Mouse (Mus musculus) limb, embryonic 11.5 days (tissue): ENCODE measurements around the gene Tm7sf3. TPM values are rescaled to one million over a fixed set of nuclear protein-coding genes. Genes with fewer than 3 reads are reported as not detected.
A peak's percentile ranks its signal among the peaks of the same experiment; 100 is the strongest.

Experiments used
- ATAC-seq: fragments of 200-750 bp; cut with Nextera tagmentation; 2 replicates; pipeline ENCODE4 v1.8.0; 2017; ENCODE audit warnings: low read depth; ENCODE audit not compliant: insufficient number of reproducible peaks, low FRiP score, low TSS enrichment
- DNase-seq: peaks from one replicate; pipeline ENCODE4 v3.0.0-alpha.2; 2015; ENCODE audit warnings: low spot score
- H3K27ac ChIP-seq: fragments of 300-500 bp; sonication (generic); replicated peaks from 2 replicates; pipeline ENCODE4 v1.5.1; 2014; ENCODE audit warnings: low read depth, mild to moderate bottlenecking, low read length
- H3K27me3 ChIP-seq: fragments of 300-500 bp; sonication (generic); 2 replicates; pipeline ENCODE4 v1.6.1; 2014; ENCODE audit warnings: mild to moderate bottlenecking, low read length, mixed read lengths; ENCODE audit not compliant: control insufficient read depth, insufficient read depth
- H3K36me3 ChIP-seq: fragments of 300-500 bp; sonication (generic); 2 replicates; pipeline ENCODE4 v1.6.1; 2014; ENCODE audit warnings: mild to moderate bottlenecking, low read length, moderate library complexity, mixed read lengths; ENCODE audit not compliant: control insufficient read depth, insufficient read depth
- H3K4me1 ChIP-seq: fragments of 300-500 bp; sonication (generic); 2 replicates; pipeline ENCODE4 v1.6.1; 2014; ENCODE audit warnings: low read length, mixed read lengths; ENCODE audit not compliant: control insufficient read depth, insufficient read depth
- H3K4me2 ChIP-seq: fragments of 300-500 bp; sonication (generic); 2 replicates; pipeline ENCODE4 v1.6.1; 2014; ENCODE audit warnings: low read depth, mild to moderate bottlenecking, moderate library complexity; ENCODE audit not compliant: severe bottlenecking
- H3K4me3 ChIP-seq: fragments of 300-500 bp; sonication (generic); 2 replicates; pipeline ENCODE4 v1.5.1; 2014; ENCODE audit warnings: low read depth, low read length
- H3K9ac ChIP-seq: fragments of 300-500 bp; sonication (generic); 2 replicates; pipeline ENCODE4 v1.6.1; 2014; ENCODE audit warnings: mild to moderate bottlenecking, low read length
- H3K9me3 ChIP-seq: fragments of 300-500 bp; sonication (generic); 2 replicates; pipeline ENCODE4 v1.6.1; 2016; ENCODE audit warnings: low read length; ENCODE audit not compliant: control insufficient read depth
- WGBS: fragments of 180-500 bp; shearing (Covaris S2); extraction: QIAGEN DNeasy Blood & Tissue Kit; methylation state at CpG from one replicate; pipeline ENCODE4 v1.1.7; 2014; 5-methylcytosine and 5-hydroxymethylcytosine counted together
- polyA plus RNA-seq: library from polyadenylated mRNA; unstranded; fragments of >200 nt; fragmentation: Nextera tagmentation; extraction: Ambion mirVana; gene quantifications from 2 replicates; pipeline ENCODE4 v1.2.1, GENCODE M21; 2014

The Tm7sf3 gene
- polyA plus RNA-seq, 1 experiment from 2014 or later, result 27.6 TPM

DNA sequence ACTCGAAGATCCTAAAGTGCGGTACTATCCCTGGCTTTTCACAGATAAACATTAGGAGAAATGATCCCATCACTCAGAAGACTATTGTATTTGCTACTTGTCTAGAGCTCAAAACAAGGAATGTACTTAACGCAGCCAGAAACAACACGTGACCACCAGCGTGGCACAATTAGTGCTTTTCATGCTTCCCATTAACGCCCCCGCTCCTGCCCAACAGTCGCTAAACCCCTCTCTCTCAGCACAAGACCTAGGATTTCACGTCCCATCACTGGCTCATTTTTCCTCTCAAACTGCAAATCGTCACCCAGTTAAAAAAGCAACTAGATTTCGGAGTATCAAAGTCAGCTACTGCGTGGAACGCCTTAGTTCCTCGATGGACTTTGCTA is 9.0 kb downstream of the Tm7sf3 start:
- Histone ChIP-seq H3K9me3 (no peaks in the 10 kb centered on the region), H3K9ac (peak overlapping the region; percentile 88), H3K27me3 (no peaks in the 10 kb centered on the region), H3K4me1 (peaks cover 8% of the 10 kb centered on the region; the same call in 1 of the 2 replicates), H3K4me2 (peak overlapping the region; percentile 55), H3K4me3 (peak overlapping the region; percentile 61), H3K27ac (0 out of 2 replicates have a peak overlapping the region, but pooled peaks have one; percentile 75), H3K36me3 (no peaks in the 10 kb centered on the region)
- DNase-seq (no peak), ATAC-seq (no peak)
- 13% methylated on average over 14 of the region's 14 CpGs for WGBS

DNA sequence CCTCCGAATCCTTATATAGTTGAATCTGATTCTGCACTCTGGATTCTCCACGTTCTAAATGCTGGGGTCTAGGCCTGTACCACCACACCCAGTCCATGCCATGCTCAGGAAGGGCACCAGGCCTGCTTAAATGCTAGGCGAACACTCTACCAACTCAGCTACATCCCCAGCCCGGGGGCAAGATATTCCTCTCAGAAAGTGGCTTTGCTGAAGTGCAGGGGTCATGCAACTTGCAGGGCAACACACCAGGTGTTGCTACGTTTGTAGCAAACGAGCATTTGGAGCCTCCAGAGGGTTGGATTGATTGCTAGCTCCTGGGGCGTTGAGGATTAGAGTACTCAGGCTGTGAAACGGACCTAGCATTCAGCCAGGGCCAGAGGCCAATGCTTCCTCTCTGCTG is 9.5 kb downstream of the Tm7sf3 start:
- H3K36me3 ChIP-seq, result no peaks in the 10 kb centered on the region
- DNase-seq, result peak; percentile 28
- H3K4me2 ChIP-seq, result peak overlapping the region; percentile 55; the same call in 1 of the 2 replicates
- H3K4me3 ChIP-seq, result no peak overlapping the region
- H3K9me3 ChIP-seq, result no peaks in the 10 kb centered on the region
- no peaks in the 10 kb centered on the region for H3K27me3 ChIP-seq
- ATAC-seq, result no peak
- H3K4me1 ChIP-seq, result peaks cover 8% of the 10 kb centered on the region; the same call in 1 of the 2 replicates
- H3K27ac ChIP-seq, result no peak overlapping the region
- 40% methylated on average over 8 of the region's 8 CpGs for WGBS
- no peak overlapping the region for H3K9ac ChIP-seq

DNA sequence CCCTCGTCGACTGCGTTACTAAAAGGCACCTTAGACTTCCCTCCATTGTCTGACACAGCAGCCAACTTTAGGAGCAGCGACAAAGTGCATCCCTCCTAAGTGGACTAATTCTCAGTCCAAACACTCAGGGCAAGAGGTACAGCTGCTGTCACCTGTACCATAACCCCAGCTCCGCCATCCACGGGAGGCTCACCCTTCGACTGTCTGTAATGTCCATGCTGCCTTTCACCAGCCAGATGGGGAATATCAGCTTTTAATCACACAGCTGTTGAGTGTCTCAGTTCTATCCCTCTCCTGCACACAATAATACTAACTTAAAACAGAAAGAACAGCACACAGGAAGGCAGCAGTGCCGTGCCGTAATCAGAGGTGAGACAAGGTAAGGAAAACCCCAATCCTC is 10.2 kb downstream of the Tm7sf3 start:
- no peak for ATAC-seq
- Histone ChIP-seq H3K36me3 (no peaks in the 10 kb centered on the region), H3K9me3 (no peaks in the 10 kb centered on the region), H3K9ac (0 out of 2 replicates have a peak overlapping the region, but pooled peaks have one; percentile 3), H3K4me1 (peaks cover 8% of the 10 kb centered on the region; the same call in 1 of the 2 replicates), H3K4me2 (no peak overlapping the region), H3K27me3 (no peaks in the 10 kb centered on the region), H3K4me3 (no peak overlapping the region), H3K27ac (no peak overlapping the region)
- WGBS, result 77% methylated on average over 9 of the region's 9 CpGs
- no peak for DNase-seq

DNA sequence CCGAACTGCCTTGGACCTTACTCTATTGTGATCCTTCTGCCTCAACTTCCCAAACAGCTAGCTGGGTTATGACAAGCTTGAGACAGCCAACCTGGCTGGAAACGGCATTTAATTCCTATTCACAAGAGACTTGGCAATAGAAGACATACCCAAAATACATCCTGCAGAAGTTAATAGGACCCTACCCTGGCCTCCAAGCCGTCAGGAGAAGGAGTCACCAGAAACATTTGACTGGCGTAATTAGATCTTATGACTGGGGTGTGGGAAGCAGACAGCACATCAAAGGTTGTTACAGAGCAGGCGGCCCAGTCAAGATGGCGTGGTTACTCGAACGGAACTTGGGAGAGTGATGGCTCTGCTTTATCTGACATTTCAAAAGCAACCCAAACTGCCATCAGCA is 10.8 kb downstream of the Tm7sf3 start:
- no peak overlapping the region for H3K27ac ChIP-seq
- no peak overlapping the region for H3K4me3 ChIP-seq
- H3K27me3 ChIP-seq, result no peaks in the 10 kb centered on the region
- H3K9me3 ChIP-seq, result no peaks in the 10 kb centered on the region
- H3K36me3 ChIP-seq, result no peaks in the 10 kb centered on the region
- H3K4me1 ChIP-seq, result peaks cover 8% of the 10 kb centered on the region; the same call in 1 of the 2 replicates
- H3K4me2 ChIP-seq, result no peak overlapping the region
- DNase-seq (no peak), ATAC-seq (no peak)
- no peak overlapping the region for H3K9ac ChIP-seq
- 46% methylated on average over 8 of the region's 8 CpGs for WGBS

DNA sequence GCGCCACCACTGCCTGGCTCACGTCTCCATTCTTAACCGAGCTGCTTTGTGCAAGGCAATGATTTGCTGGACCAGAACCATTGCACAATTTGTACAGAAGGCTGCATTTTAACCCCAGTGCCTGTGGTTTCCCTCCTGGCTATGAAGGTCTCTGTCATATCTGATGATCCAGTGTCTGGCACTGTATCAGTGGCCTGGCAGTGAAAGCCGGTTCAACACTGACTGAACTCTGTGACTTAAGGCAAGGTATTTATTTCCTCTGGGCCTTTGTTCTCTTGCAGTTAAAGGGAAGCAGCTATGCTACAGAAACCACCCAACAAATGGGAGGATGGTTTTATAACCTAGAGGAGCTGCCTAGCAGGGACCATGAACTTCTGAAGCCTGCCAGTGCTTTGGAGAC is 11.7 kb downstream of the Tm7sf3 start:
- H3K4me2 ChIP-seq, result no peak overlapping the region
- WGBS, result 81% methylated on average over 4 of the region's 4 CpGs
- no peaks in the 10 kb centered on the region for H3K36me3 ChIP-seq
- no peak overlapping the region for H3K4me3 ChIP-seq
- DNase-seq (no peak), ATAC-seq (no peak)
- H3K9ac ChIP-seq, result no peak overlapping the region
- no peaks in the 10 kb centered on the region for H3K27me3 ChIP-seq
- H3K27ac ChIP-seq, result no peak overlapping the region
- H3K9me3 ChIP-seq, result no peaks in the 10 kb centered on the region
- peaks cover 8% of the 10 kb centered on the region; the same call in 1 of the 2 replicates for H3K4me1 ChIP-seq

DNA sequence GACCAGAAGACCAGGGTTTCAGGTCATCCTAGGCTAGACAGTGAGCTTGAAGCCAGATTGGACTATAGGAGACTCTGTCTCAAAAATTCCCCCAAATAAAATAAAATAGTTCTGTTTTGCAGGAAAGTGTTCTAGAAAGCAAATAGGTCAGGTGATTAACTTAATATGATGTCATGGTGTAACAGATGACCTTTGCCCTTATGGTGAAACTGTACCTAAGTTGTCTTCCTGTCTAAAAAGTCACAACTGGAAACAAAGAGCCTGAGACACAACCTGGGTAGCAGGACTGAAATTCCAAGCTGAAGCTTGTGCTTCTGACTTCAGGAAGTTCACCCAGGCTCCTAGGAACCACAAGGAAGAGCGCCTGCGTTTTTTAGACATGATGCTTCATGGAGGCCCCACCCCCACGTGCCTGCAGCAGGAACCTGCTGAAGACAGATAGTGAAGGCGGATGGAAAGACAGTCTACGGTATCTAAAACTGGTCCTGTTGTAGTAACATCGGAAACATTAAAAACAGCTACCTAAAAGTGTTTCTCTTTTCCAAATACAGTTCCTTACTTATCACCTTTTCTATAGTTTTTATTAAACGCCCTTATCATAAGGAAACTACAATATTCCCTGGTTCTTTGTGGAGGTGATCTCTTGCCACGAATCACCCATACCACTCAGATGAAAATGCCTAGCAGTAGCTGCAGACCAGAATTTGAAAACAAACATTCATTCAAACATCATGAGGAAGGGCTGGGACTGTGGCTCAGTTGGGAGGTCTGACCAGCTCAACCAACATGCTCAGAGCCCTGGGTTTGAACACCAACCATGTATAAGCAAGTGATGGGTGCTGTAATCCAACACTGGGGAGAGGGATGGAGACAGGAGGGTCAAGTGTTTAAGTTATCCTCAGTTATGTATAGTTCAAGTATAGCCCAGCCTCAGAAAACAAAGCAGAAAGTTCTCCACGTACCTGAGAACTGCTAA is 12.6 kb downstream of the Tm7sf3 start:
- H3K9ac ChIP-seq, result no peak overlapping the region
- 86% methylated on average over 9 of the region's 9 CpGs for WGBS
- ATAC-seq (no peak), DNase-seq (no peak)
- no peak overlapping the region for H3K4me3 ChIP-seq
- no peaks in the 10 kb centered on the region for H3K9me3 ChIP-seq
- no peak overlapping the region for H3K4me2 ChIP-seq
- H3K4me1 ChIP-seq, result peaks cover 8% of the 10 kb centered on the region; the same call in 1 of the 2 replicates
- no peaks in the 10 kb centered on the region for H3K36me3 ChIP-seq
- no peak overlapping the region for H3K27ac ChIP-seq
- H3K27me3 ChIP-seq, result no peaks in the 10 kb centered on the region

DNA sequence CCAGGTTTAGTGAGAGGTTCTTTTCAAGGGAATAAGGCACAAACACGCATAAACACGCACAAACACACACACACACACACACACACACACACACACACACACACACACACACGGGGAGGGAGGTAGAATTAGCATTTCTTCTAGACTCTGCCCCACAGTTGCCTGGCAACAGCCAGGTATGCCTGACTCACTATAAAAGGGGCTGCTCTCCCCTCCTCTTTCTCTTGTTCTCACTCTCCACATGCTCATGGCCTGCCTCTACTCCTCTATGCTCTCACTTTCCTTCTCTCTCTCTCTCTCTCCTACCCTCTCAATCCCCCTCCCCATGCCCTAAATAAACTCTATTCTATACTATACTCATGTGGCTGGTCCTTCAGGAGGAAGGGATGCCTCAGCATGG is 14.5 kb downstream of the Tm7sf3 start:
- Histone ChIP-seq H3K4me1 (peaks cover 3% of the 10 kb centered on the region; the same call in 1 of the 2 replicates), H3K27ac (no peak overlapping the region), H3K36me3 (0 out of 2 replicates have a peak, but pooled peaks cover 2% of the 10 kb centered on the region), H3K4me2 (no peak overlapping the region), H3K27me3 (no peaks in the 10 kb centered on the region), H3K9ac (no peak overlapping the region), H3K9me3 (no peaks in the 10 kb centered on the region), H3K4me3 (no peak overlapping the region)
- no peak for ATAC-seq
- 82% methylated on average over 3 of the region's 3 CpGs for WGBS
- DNase-seq, result no peak

DNA sequence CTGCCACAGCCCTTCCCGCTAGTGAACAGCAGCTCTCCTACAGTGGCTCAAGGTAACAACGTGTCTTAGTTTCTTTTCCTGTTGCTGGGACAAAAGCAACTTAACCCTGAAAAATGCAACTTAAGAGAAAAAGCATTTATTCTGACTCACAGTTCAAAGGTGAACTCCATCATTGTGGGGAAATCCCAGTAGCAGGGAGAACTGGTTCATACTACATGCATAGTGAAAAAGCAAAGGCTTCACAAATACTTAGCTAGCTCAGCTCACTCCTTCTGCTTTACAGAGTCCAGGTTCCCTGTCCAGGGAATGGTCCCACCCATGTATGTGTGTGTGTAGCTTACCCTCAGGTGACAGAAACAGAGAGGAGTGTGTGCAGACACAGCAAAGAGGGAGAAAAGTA is 26.0 kb downstream of the Tm7sf3 start:
- peaks cover 2% of the 10 kb centered on the region; the same call in 1 of the 2 replicates for H3K36me3 ChIP-seq
- no peaks in the 10 kb centered on the region for H3K9me3 ChIP-seq
- H3K9ac ChIP-seq, result no peak overlapping the region
- ATAC-seq (no peak), DNase-seq (no peak)
- no peak overlapping the region for H3K4me2 ChIP-seq
- no peaks in the 10 kb centered on the region for H3K27me3 ChIP-seq
- no peaks in the 10 kb centered on the region for H3K4me1 ChIP-seq
- 92% methylated on average over 2 of the region's 2 CpGs for WGBS
- no peak overlapping the region for H3K4me3 ChIP-seq
- H3K27ac ChIP-seq, result no peak overlapping the region
